Mouse (Mus musculus): ENCODE data around the gene Thop1. TPM values are rescaled to one million over a fixed set of nuclear protein-coding genes. Genes with fewer than 3 reads are reported as not detected.
"Not testable (repeated sequence)": the region's sequence is repeated elsewhere in the genome, so short reads cannot be mapped to it uniquely, and the experiment has no call there.

The Thop1 gene
- polyA plus RNA-seq, 1 experiment from 2014 or later: 45.0 TPM

DNA sequence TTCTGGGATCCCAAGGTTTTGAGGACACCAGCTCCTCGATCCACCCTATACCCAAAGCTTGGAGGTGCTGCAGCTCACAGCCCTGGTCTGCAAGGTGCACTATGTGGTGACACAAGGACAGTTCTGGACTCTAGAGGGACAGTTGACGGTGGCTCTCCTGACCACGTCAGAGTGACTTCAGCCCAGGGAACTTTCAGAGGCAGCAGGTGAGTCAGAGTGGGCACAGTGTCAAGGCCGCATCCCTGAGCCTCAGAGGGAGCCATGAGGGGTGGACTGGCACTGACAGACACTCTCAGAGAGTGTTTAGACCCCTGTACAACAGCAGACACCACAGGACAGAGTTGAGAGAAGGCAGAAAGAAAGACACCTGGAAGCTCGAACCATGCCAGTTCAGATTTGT lies 17.3 kb upstream of the Thop1 start:
- Histone ChIP-seq H3K9me3 (ENCODE audit: control insufficient read depth, low read length) (no peaks in the 10 kb centered on the region), H3K4me1 (replicated peaks; ENCODE audit: control insufficient read depth, insufficient read depth, low read length) (no peaks in the 10 kb centered on the region), H3K4me3 (ENCODE audit: low read length) (no peak overlapping the region), H3K27ac (ENCODE audit: low read length) (no peak overlapping the region), H3K27me3 (ENCODE audit: control insufficient read depth, insufficient read depth, low read depth, low read length) (no peaks in the 10 kb centered on the region), H3K36me3 (ENCODE audit: control insufficient read depth, insufficient read depth, low read length) (peaks cover 40% of the 10 kb centered on the region), H3K4me2 (ENCODE audit: low read depth, low read length) (no peak overlapping the region), H3K9ac (ENCODE audit: low read length) (no peak overlapping the region)
- 87% methylated on average over 5 of the region's 5 CpGs for WGBS
- ATAC-seq (ENCODE audit: low read depth): no peak

GRCm38 (mm10) chr10:81055169-81055568 lies 14.7 kb upstream of the Thop1 start:
- Histone ChIP-seq H3K4me2 (ENCODE audit: low read depth, low read length) (no peak overlapping the region), H3K4me1 (replicated peaks; ENCODE audit: control insufficient read depth, insufficient read depth, low read length) (peaks cover 9% of the 10 kb centered on the region), H3K9ac (ENCODE audit: low read length) (no peak overlapping the region), H3K36me3 (ENCODE audit: control insufficient read depth, insufficient read depth, low read length) (peaks cover 19% of the 10 kb centered on the region), H3K27ac (ENCODE audit: low read length) (no peak overlapping the region), H3K4me3 (ENCODE audit: low read length) (no peak overlapping the region), H3K9me3 (ENCODE audit: control insufficient read depth, low read length) (no peaks in the 10 kb centered on the region), H3K27me3 (ENCODE audit: control insufficient read depth, insufficient read depth, low read depth, low read length) (no peaks in the 10 kb centered on the region)
- 87% methylated on average over 6 of the region's 6 CpGs for WGBS
- no peak for ATAC-seq (ENCODE audit: low read depth)

- ATAC-seq (ENCODE audit: low read depth); H3K9ac ChIP-seq (ENCODE audit: low read length); H3K27me3 ChIP-seq (ENCODE audit: control insufficient read depth, insufficient read depth, low read depth, low read length); H3K4me2 ChIP-seq (ENCODE audit: low read depth, low read length); H3K4me3 ChIP-seq (ENCODE audit: low read length); H3K9me3 ChIP-seq (ENCODE audit: control insufficient read depth, low read length); H3K4me1 ChIP-seq (replicated peaks; ENCODE audit: control insufficient read depth, insufficient read depth, low read length); H3K27ac ChIP-seq (ENCODE audit: low read length): not testable (repeated sequence)
- WGBS: 77% methylated on average over 11 of the region's 11 CpGs
- peaks cover 12% of the 10 kb centered on the region for H3K36me3 ChIP-seq (ENCODE audit: control insufficient read depth, insufficient read depth, low read length)
These were observed 14.0 kb upstream of the Thop1 start for GRCm38 (mm10) chr10:81055802-81056340.

DNA sequence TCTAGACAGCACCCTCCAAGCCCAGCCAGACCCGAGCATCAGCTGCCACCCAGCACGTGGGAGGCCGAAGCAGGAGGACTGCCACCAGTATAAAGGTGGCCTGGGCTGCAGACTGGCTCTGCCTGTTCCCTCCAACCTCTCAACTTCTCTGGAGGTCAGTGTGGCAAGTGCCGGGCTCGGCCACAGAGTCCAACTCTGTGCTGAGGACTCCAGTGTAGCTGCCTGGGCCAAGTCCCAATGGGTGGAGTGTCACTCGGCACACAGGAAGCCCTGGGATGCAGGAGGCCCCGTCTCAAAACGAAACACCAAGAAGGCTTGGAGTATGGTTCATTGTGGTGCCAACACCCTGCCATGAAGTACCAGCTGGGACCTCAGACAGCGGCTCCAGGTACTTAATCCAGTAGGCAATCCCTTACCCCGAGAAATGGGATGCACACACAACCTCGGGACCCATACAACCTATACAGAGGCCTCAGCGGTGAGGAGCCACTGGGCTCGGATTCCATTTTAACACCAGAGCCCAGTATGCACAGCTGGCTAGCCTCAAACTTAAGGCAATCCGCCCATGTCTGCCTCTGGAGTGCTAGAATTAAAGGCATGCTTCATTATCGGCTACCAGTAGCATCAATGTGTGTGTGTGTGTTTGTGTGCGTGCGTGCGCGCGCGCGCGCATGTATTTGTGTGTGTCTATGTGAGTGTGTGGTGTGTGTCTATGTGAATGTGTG lies 12.3 kb upstream of the Thop1 start:
- Histone ChIP-seq H3K9me3 (ENCODE audit: control insufficient read depth, low read length) (no peaks in the 10 kb centered on the region), H3K36me3 (ENCODE audit: control insufficient read depth, insufficient read depth, low read length) (no peaks in the 10 kb centered on the region; the same call in 1 of the 2 replicates), H3K27me3 (ENCODE audit: control insufficient read depth, insufficient read depth, low read depth, low read length) (no peaks in the 10 kb centered on the region), H3K27ac (ENCODE audit: low read length) (no peak overlapping the region), H3K9ac (ENCODE audit: low read length) (no peak overlapping the region), H3K4me1 (replicated peaks; ENCODE audit: control insufficient read depth, insufficient read depth, low read length) (peaks cover 9% of the 10 kb centered on the region), H3K4me2 (ENCODE audit: low read depth, low read length) (no peak overlapping the region), H3K4me3 (ENCODE audit: low read length) (no peak overlapping the region)
- 89% methylated on average over 23 of the region's 23 CpGs for WGBS
- no peak for ATAC-seq (ENCODE audit: low read depth)

GRCm38 (mm10) chr10:81058896-81059295 lies 10.9 kb upstream of the Thop1 start:
- ATAC-seq (ENCODE audit: low read depth): no peak
- WGBS: 67% methylated on average over 6 of the region's 6 CpGs
- H3K27me3 ChIP-seq (ENCODE audit: control insufficient read depth, insufficient read depth, low read depth, low read length): no peaks in the 10 kb centered on the region
- H3K9me3 ChIP-seq (ENCODE audit: control insufficient read depth, low read length): no peaks in the 10 kb centered on the region
- H3K4me2 ChIP-seq (ENCODE audit: low read depth, low read length): peak overlapping the region; percentile 95
- peaks cover 9% of the 10 kb centered on the region for H3K4me1 ChIP-seq (replicated peaks; ENCODE audit: control insufficient read depth, insufficient read depth, low read length)
- no peak overlapping the region for H3K27ac ChIP-seq (ENCODE audit: low read length)
- H3K36me3 ChIP-seq (ENCODE audit: control insufficient read depth, insufficient read depth, low read length): no peaks in the 10 kb centered on the region
- H3K4me3 ChIP-seq (ENCODE audit: low read length): peak overlapping the region; percentile 97
- H3K9ac ChIP-seq (ENCODE audit: low read length): peak overlapping the region; percentile 94

GRCm38 (mm10) chr10:81059603-81060543 lies 10.0 kb upstream of the Thop1 start, which contains the start of gene Sgta:
Gene Sgta (minus strand): TSS chr10:81060181.
- peak within 1 kb of the TSS; percentile 43; the same call in 1 of the 2 replicates for H3K27ac ChIP-seq (ENCODE audit: low read length)

DNA sequence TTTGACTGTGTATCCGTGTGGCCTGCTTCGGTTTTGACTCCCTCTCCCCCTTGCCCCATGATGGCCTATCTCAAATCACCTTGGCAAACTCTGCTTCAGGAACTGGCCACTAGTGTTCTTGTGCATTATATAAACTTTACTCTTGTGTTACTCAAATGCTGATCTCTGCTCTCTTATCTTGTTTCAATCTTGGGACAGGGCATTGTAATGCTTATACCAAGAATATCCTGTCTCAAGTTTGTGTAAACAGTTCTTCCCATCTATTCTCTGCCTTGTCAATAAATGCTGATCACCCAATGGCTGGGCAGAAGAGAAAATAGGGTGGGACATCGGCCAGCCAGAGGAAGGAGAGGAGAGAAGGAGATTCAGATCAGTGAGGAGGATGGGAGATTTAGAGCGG lies 7.1 kb upstream of the Thop1 start:
- no peak overlapping the region for H3K4me3 ChIP-seq (ENCODE audit: low read length)
- no peaks in the 10 kb centered on the region for H3K36me3 ChIP-seq (ENCODE audit: control insufficient read depth, insufficient read depth, low read length)
- no peak overlapping the region for H3K27ac ChIP-seq (ENCODE audit: low read length)
- 0 out of 2 replicates have a peak overlapping the region, but pooled peaks have one; percentile 26 for H3K9ac ChIP-seq (ENCODE audit: low read length)
- no peak overlapping the region for H3K4me2 ChIP-seq (ENCODE audit: low read depth, low read length)
- peaks cover 9% of the 10 kb centered on the region for H3K4me1 ChIP-seq (replicated peaks; ENCODE audit: control insufficient read depth, insufficient read depth, low read length)
- no peaks in the 10 kb centered on the region for H3K9me3 ChIP-seq (ENCODE audit: control insufficient read depth, low read length)
- ATAC-seq (ENCODE audit: low read depth): no peak
- H3K27me3 ChIP-seq (ENCODE audit: control insufficient read depth, insufficient read depth, low read depth, low read length): no peaks in the 10 kb centered on the region
- WGBS: 44% methylated on average over 4 of the region's 4 CpGs

More at GRCm38 (mm10) chr10:81059603-81060543, 10.0 kb upstream of the Thop1 start, which contains the start of gene Sgta:
- under 1% methylated on average over 48 of the region's 48 CpGs for WGBS
- H3K4me3 ChIP-seq (ENCODE audit: low read length): peak within 1 kb of the TSS; percentile 97
- H3K36me3 ChIP-seq (ENCODE audit: control insufficient read depth, insufficient read depth, low read length): no peaks in the 10 kb centered on the region
- peaks cover 9% of the 10 kb centered on the region for H3K4me1 ChIP-seq (replicated peaks; ENCODE audit: control insufficient read depth, insufficient read depth, low read length)
- peak within 1 kb of the TSS; percentile 94 for H3K9ac ChIP-seq (ENCODE audit: low read length)
- H3K4me2 ChIP-seq (ENCODE audit: low read depth, low read length): peak within 1 kb of the TSS; percentile 95
- no peaks in the 10 kb centered on the region for H3K9me3 ChIP-seq (ENCODE audit: control insufficient read depth, low read length)
- ATAC-seq (ENCODE audit: low read depth): peak; percentile 98
- no peaks in the 10 kb centered on the region for H3K27me3 ChIP-seq (ENCODE audit: control insufficient read depth, insufficient read depth, low read depth, low read length)

GRCm38 (mm10) chr10:81064519-81064918 lies 5.3 kb upstream of the Thop1 start:
- not testable (repeated sequence) for H3K27ac ChIP-seq (ENCODE audit: low read length); H3K9me3 ChIP-seq (ENCODE audit: control insufficient read depth, low read length); H3K4me2 ChIP-seq (ENCODE audit: low read depth, low read length); H3K27me3 ChIP-seq (ENCODE audit: control insufficient read depth, insufficient read depth, low read depth, low read length); H3K36me3 ChIP-seq (ENCODE audit: control insufficient read depth, insufficient read depth, low read length); H3K9ac ChIP-seq (ENCODE audit: low read length); H3K4me1 ChIP-seq (replicated peaks; ENCODE audit: control insufficient read depth, insufficient read depth, low read length); H3K4me3 ChIP-seq (ENCODE audit: low read length); ATAC-seq (ENCODE audit: low read depth)
- 80% methylated on average over 8 of the region's 8 CpGs for WGBS

GRCm38 (mm10) chr10:81068706-81069105 lies 1.1 kb upstream of the Thop1 start:
- no peak overlapping the region for H3K4me2 ChIP-seq (ENCODE audit: low read depth, low read length)
- H3K9me3 ChIP-seq (ENCODE audit: control insufficient read depth, low read length): no peaks in the 10 kb centered on the region
- peaks cover 11% of the 10 kb centered on the region for H3K4me1 ChIP-seq (replicated peaks; ENCODE audit: control insufficient read depth, insufficient read depth, low read length)
- H3K36me3 ChIP-seq (ENCODE audit: control insufficient read depth, insufficient read depth, low read length): no peaks in the 10 kb centered on the region
- no peak overlapping the region for H3K27ac ChIP-seq (ENCODE audit: low read length)
- no peak overlapping the region for H3K9ac ChIP-seq (ENCODE audit: low read length)
- 69% methylated on average over 5 of the region's 5 CpGs for WGBS
- H3K4me3 ChIP-seq (ENCODE audit: low read length): no peak overlapping the region
- H3K27me3 ChIP-seq (ENCODE audit: control insufficient read depth, insufficient read depth, low read depth, low read length): no peaks in the 10 kb centered on the region
- no peak for ATAC-seq (ENCODE audit: low read depth)

All from lung, embryonic 16.5 days (tissue).